Mouse (Mus musculus): ENCODE data around the gene Eno2.

The Eno2 gene

GRCm38 (mm10) chr6:124779984-124780416, 10.5 kb upstream of the Eno2 start:
- Histone ChIP-seq H3K9me3 (ENCODE audit: low read length) (no peaks in the 10 kb centered on the region), H3K4me1 (replicated peaks; ENCODE audit: low read depth, low read length) (peaks cover 37% of the 10 kb centered on the region), H3K27me3 (ENCODE audit: insufficient read depth, low read length) (peaks cover 42% of the 10 kb centered on the region), H3K36me3 (ENCODE audit: insufficient read depth, low read length) (no peaks in the 10 kb centered on the region), H3K4me3 (replicated peaks; ENCODE audit: low read length) (peak overlapping the region; percentile 55)
- TF ChIP-seq NANOG (IDR thresholded peaks at IDR 0.05; ENCODE audit: borderline replicate concordance, low read length) (0 out of 2 replicates have a peak, but pooled peaks have one; percentile 2), CTCF (conservative IDR thresholded peaks at IDR 0.05; ENCODE audit: low read length) (no peak), POU5F1 (IDR thresholded peaks at IDR 0.05; ENCODE audit: borderline replicate concordance, low read length) (no peak)

DNA sequence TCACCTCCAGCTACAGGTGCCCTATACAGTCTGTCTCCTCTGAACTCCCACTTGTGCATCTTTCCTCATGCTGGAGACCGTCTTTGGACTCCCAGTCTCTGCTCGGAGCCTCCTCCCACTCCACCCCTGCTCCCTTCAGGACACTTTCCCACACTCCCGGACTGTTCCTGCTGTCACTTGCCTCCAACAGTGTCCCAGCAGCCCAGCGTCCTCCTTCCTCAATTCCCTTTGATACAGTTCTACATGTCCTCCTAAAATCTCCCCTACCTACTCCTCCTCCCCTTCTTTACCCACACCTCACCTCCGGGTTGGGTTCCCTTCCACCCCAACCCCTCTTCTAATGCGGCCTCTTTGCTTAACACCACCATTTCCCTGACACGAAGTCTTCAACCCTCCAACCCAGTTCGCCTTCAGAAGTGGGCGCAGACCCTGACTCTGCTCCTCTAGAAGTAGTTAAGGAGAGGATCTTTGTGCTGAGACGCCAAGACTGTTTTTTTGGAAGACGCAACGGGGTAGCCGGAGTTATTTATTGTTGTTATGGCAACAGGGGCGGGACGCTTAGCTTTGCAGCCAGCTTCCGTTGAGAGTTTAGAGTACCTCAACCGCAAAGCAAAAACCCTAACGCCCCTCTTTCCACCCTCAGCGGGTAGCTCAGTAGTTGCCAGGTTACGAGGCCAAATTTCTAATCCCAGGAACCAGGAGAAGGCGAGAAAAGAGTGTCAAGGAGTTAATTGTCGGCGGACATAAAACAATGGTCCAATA, 9.9 kb upstream of the Eno2 start, which contains the start of gene Lrrc23:
Gene Lrrc23 (minus strand): TSS at position 506 of the 762 bp plus-strand sequence.
- peaks cover 37% of the 10 kb centered on the region for H3K4me1 ChIP-seq (replicated peaks; ENCODE audit: low read depth, low read length)
- H3K36me3 ChIP-seq (ENCODE audit: insufficient read depth, low read length): no peaks in the 10 kb centered on the region
- peak; percentile 4; the same call in 1 of the 2 replicates for TF ChIP-seq NANOG (IDR thresholded peaks at IDR 0.05; ENCODE audit: borderline replicate concordance, low read length)
- TF ChIP-seq POU5F1 (IDR thresholded peaks at IDR 0.05; ENCODE audit: borderline replicate concordance, low read length): no peak
- no peaks in the 10 kb centered on the region for H3K9me3 ChIP-seq (ENCODE audit: low read length)
- H3K4me3 ChIP-seq (replicated peaks; ENCODE audit: low read length): peak within 1 kb of the TSS; percentile 55
- peaks cover 42% of the 10 kb centered on the region for H3K27me3 ChIP-seq (ENCODE audit: insufficient read depth, low read length)

DNA sequence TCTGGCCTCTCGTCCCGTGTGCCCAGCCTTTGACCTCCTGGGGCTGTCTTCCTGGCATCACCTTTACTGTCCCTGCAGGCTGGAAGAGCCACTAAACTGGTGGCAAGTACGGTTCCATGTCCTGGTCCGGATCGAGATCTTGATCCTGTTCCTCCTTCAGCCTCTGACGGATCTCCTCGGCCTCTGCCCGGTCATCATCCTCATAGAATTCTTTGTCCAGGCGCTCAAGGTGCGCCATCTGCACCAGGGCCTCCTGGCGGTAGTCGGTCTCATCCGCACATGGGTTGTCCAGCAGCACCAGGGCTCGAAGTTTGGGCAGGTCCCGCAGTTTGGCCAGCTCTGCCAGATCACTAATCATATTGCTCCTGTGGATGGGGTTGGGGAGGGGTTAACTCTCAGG, 1.0 kb upstream of the Eno2 start:
- TF ChIP-seq POU5F1 (IDR thresholded peaks at IDR 0.05; ENCODE audit: borderline replicate concordance, low read length): no peak
- Histone ChIP-seq H3K4me3 (replicated peaks; ENCODE audit: low read length) (peak overlapping the region; percentile 32), H3K4me1 (replicated peaks; ENCODE audit: low read depth, low read length) (peaks cover 59% of the 10 kb centered on the region), H3K9me3 (ENCODE audit: low read length) (no peaks in the 10 kb centered on the region), H3K27me3 (ENCODE audit: insufficient read depth, low read length) (peaks cover 36% of the 10 kb centered on the region), H3K36me3 (ENCODE audit: insufficient read depth, low read length) (no peaks in the 10 kb centered on the region)

DNA sequence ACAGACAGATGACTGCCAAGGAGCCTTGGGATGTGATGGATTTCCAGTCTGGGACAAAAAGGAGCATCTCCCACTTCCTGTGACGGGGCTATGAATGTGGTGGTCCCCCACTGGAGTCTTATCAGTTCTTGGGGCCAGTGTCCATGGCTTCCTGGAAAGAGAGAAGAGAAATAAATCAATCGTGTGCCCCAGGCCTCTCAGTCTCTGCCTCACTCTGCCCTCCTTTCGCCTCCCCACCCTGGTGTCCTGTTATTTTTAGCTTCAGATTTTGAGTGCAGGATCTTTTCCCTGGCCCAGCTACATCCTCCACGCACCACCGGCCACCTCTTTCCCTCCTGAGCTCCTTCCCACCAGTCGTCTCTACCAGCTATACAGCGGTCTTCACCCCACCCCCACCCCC, 540 bp upstream of the Eno2 start:
- Histone ChIP-seq H3K4me3 (replicated peaks; ENCODE audit: low read length) (peak overlapping the region; percentile 79), H3K4me1 (replicated peaks; ENCODE audit: low read depth, low read length) (peaks cover 59% of the 10 kb centered on the region)

DNA sequence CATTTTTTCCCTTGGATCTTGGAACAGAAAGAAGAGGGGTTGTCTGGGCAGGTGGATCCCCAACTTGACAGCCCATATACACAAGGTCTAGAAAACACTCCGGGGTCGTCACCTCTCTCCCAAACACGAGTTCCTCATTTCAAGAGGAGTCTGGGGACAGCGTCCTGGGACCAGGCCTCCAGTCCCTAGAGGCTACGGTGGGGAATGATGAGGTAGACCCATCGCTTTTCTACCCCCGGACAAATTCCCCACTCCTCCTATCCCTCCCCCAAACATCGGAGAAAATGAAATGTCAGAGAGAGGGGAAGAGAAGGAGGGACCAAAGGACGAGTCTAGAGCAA, 799 bp downstream of the Eno2 start:
- Histone ChIP-seq H3K4me1 (replicated peaks; ENCODE audit: low read depth, low read length) (peaks cover 63% of the 10 kb centered on the region), H3K9me3 (ENCODE audit: low read length) (no peaks in the 10 kb centered on the region), H3K36me3 (ENCODE audit: insufficient read depth, low read length) (no peaks in the 10 kb centered on the region), H3K27me3 (ENCODE audit: insufficient read depth, low read length) (peaks cover 38% of the 10 kb centered on the region), H3K4me3 (replicated peaks; ENCODE audit: low read length) (peak overlapping the region; percentile 79)
- TF ChIP-seq NANOG (IDR thresholded peaks at IDR 0.05; ENCODE audit: borderline replicate concordance, low read length) (no peak), POU5F1 (IDR thresholded peaks at IDR 0.05; ENCODE audit: borderline replicate concordance, low read length) (no peak), CTCF (conservative IDR thresholded peaks at IDR 0.05; ENCODE audit: low read length) (no peak)

More for the DNA sequence above, 540 bp upstream of the Eno2 start:
- peaks cover 36% of the 10 kb centered on the region for H3K27me3 ChIP-seq (ENCODE audit: insufficient read depth, low read length)
- TF ChIP-seq NANOG (IDR thresholded peaks at IDR 0.05; ENCODE audit: borderline replicate concordance, low read length) (no peak), POU5F1 (IDR thresholded peaks at IDR 0.05; ENCODE audit: borderline replicate concordance, low read length) (no peak), CTCF (conservative IDR thresholded peaks at IDR 0.05; ENCODE audit: low read length) (no peak)
- H3K36me3 ChIP-seq (ENCODE audit: insufficient read depth, low read length): no peaks in the 10 kb centered on the region
- H3K9me3 ChIP-seq (ENCODE audit: low read length): no peaks in the 10 kb centered on the region

- Histone ChIP-seq H3K4me1 (replicated peaks; ENCODE audit: low read depth, low read length) (peaks cover 64% of the 10 kb centered on the region), H3K36me3 (ENCODE audit: insufficient read depth, low read length) (no peaks in the 10 kb centered on the region), H3K27me3 (ENCODE audit: insufficient read depth, low read length) (peaks cover 43% of the 10 kb centered on the region), H3K4me3 (replicated peaks; ENCODE audit: low read length) (peak overlapping the region; percentile 79), H3K9me3 (ENCODE audit: low read length) (no peaks in the 10 kb centered on the region)
- TF ChIP-seq POU5F1 (IDR thresholded peaks at IDR 0.05; ENCODE audit: borderline replicate concordance, low read length) (no peak), CTCF (conservative IDR thresholded peaks at IDR 0.05; ENCODE audit: low read length) (no peak), NANOG (IDR thresholded peaks at IDR 0.05; ENCODE audit: borderline replicate concordance, low read length) (no peak)
Observed at GRCm38 (mm10) chr6:124767920-124768703, 1.4 kb downstream of the Eno2 start.

GRCm38 (mm10) chr6:124767536-124767919, 1.9 kb downstream of the Eno2 start:
- Histone ChIP-seq H3K27me3 (ENCODE audit: insufficient read depth, low read length) (peaks cover 48% of the 10 kb centered on the region), H3K4me3 (replicated peaks; ENCODE audit: low read length) (peak overlapping the region; percentile 79), H3K4me1 (replicated peaks; ENCODE audit: low read depth, low read length) (peaks cover 68% of the 10 kb centered on the region), H3K9me3 (ENCODE audit: low read length) (no peaks in the 10 kb centered on the region), H3K36me3 (ENCODE audit: insufficient read depth, low read length) (no peaks in the 10 kb centered on the region)
- TF ChIP-seq CTCF (conservative IDR thresholded peaks at IDR 0.05; ENCODE audit: low read length) (no peak), POU5F1 (IDR thresholded peaks at IDR 0.05; ENCODE audit: borderline replicate concordance, low read length) (no peak), NANOG (IDR thresholded peaks at IDR 0.05; ENCODE audit: borderline replicate concordance, low read length) (no peak)

DNA sequence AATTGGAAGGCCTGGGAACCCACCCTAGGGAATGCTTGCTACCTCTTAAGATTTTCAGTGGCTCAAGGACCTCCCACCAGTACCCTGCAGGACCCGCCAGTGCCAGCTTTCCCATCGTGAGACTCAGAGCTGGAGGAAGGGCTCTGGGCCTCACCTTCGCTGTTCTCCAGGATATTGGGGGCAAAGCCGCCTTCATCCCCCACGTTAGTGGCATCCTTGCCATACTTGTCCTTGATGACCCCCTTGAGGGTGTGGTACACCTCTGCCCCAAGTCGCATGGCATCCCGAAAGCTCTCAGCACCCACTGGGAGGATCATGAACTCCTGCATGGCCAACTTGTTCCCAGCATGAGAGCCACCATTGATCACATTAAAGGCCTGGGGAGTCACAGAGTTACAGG, 3.5 kb downstream of the Eno2 start:
- H3K9me3 ChIP-seq (ENCODE audit: low read length): no peaks in the 10 kb centered on the region
- H3K4me1 ChIP-seq (replicated peaks; ENCODE audit: low read depth, low read length): peaks cover 66% of the 10 kb centered on the region
- TF ChIP-seq NANOG (IDR thresholded peaks at IDR 0.05; ENCODE audit: borderline replicate concordance, low read length) (no peak), POU5F1 (IDR thresholded peaks at IDR 0.05; ENCODE audit: borderline replicate concordance, low read length) (no peak), CTCF (conservative IDR thresholded peaks at IDR 0.05; ENCODE audit: low read length) (no peak)
- 0 out of 2 replicates have a peak overlapping the region, but pooled peaks have one; percentile 61 for H3K4me3 ChIP-seq (replicated peaks; ENCODE audit: low read length)
- H3K36me3 ChIP-seq (ENCODE audit: insufficient read depth, low read length): no peaks in the 10 kb centered on the region
- peaks cover 50% of the 10 kb centered on the region for H3K27me3 ChIP-seq (ENCODE audit: insufficient read depth, low read length)

Data from E14TG2a.4 (cell line).